Mouse (Mus musculus): Measurements from ENCODE around the gene Serbp1.

Serbp1 gene

DNA sequence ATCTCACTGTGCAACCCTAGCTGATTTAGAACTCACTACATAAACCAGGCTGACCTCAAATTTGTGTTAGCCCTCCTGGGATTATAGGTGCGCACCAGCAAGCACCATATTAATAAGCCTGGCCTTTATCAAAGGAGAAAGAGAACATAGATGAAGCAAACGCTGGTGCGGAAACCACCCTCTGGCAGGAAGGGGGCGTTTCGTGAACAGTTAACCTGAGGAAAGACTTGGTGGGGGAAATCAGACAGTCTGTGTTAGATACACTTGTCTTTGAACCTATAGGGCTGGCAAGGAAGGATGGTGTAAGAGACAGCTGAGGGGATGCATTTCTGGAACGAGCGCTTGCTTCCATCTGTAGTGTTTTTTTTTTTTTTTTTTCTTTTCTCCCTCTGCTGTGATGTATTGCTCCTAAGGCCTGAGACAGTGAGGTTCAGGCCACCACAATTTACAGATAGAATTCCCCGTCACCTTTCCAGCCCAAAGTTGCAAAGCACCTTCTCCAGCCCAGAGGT, 79.9 kb downstream of the Serbp1 start:
- H3K4me3 ChIP-seq (replicated peaks; ENCODE audit: low read length): no peak overlapping the region
- no peaks in the 10 kb centered on the region for H3K27me3 ChIP-seq (ENCODE audit: insufficient read depth, low read length)
- H3K9me3 ChIP-seq (ENCODE audit: low read length): no peaks in the 10 kb centered on the region; the same call in 1 of the 2 replicates
- TF ChIP-seq NANOG (IDR thresholded peaks at IDR 0.05; ENCODE audit: borderline replicate concordance, low read length) (no peak), POU5F1 (IDR thresholded peaks at IDR 0.05; ENCODE audit: borderline replicate concordance, low read length) (no peak), CTCF (conservative IDR thresholded peaks at IDR 0.05; ENCODE audit: low read length) (no peak)
- H3K4me1 ChIP-seq (replicated peaks; ENCODE audit: low read depth, low read length): peaks cover 4% of the 10 kb centered on the region
- H3K36me3 ChIP-seq (ENCODE audit: insufficient read depth, low read length): no peaks in the 10 kb centered on the region

- Histone ChIP-seq H3K27me3 (ENCODE audit: insufficient read depth, low read length) (no peaks in the 10 kb centered on the region), H3K4me1 (replicated peaks; ENCODE audit: low read depth, low read length) (peaks cover 4% of the 10 kb centered on the region), H3K9me3 (ENCODE audit: low read length) (no peaks in the 10 kb centered on the region; the same call in 1 of the 2 replicates), H3K4me3 (replicated peaks; ENCODE audit: low read length) (no peak overlapping the region), H3K36me3 (ENCODE audit: insufficient read depth, low read length) (no peaks in the 10 kb centered on the region)
- TF ChIP-seq CTCF (conservative IDR thresholded peaks at IDR 0.05; ENCODE audit: low read length): peak; percentile 63
- TF ChIP-seq POU5F1 (IDR thresholded peaks at IDR 0.05; ENCODE audit: borderline replicate concordance, low read length): no peak
Measured at GRCm38 (mm10) chr6:67318451-67318850, 80.5 kb downstream of the Serbp1 start.

DNA sequence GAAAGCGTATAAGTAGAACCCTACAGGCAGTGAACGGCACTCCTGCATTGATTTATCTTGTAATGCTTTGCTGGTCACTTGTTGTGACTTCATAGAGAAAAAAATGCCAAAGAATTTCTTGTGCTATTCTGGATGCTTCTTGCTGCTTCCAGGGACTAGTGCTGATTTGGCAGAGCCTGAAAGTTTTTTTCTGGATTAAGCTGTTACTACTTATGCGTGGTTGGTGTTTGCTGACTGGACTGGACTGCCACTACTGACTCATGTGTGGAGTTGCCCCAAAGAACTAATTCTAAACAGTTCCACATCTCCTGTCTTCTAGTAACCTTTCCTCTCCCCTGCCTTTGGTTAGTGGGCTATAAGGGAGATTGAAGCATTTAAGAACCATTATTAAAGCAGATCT, 85.8 kb downstream of the Serbp1 start:
- no peak for TF ChIP-seq NANOG (IDR thresholded peaks at IDR 0.05; ENCODE audit: borderline replicate concordance, low read length)
- no peak for TF ChIP-seq POU5F1 (IDR thresholded peaks at IDR 0.05; ENCODE audit: borderline replicate concordance, low read length)
- TF ChIP-seq CTCF (conservative IDR thresholded peaks at IDR 0.05; ENCODE audit: low read length): no peak
- H3K36me3 ChIP-seq (ENCODE audit: insufficient read depth, low read length): no peaks in the 10 kb centered on the region
- no peaks in the 10 kb centered on the region for H3K4me1 ChIP-seq (replicated peaks; ENCODE audit: low read depth, low read length)
- no peaks in the 10 kb centered on the region for H3K27me3 ChIP-seq (ENCODE audit: insufficient read depth, low read length)
- H3K9me3 ChIP-seq (ENCODE audit: low read length): no peaks in the 10 kb centered on the region; the same call in 1 of the 2 replicates
- no peak overlapping the region for H3K4me3 ChIP-seq (replicated peaks; ENCODE audit: low read length)

DNA sequence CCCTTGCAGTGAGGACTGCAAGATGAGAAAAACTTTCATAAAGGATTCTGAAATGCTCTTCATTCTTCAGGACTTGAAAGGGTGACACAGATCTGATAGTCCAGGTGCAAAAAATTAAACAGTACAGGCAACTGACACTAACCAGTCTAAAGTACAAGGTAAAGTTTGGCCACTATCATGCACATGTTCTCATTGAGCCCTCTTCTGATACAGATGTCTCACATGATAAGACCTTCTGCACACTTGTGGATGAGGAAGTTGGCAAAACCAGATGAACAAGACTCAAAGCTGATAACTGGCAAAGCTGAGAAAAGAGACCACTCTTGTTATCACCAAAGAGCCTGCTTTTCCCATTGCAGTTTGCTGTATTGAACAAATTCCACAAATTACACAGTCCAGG, 100.0 kb downstream of the Serbp1 start:
- H3K9me3 ChIP-seq (ENCODE audit: low read length): no peaks in the 10 kb centered on the region
- H3K36me3 ChIP-seq (ENCODE audit: insufficient read depth, low read length): no peaks in the 10 kb centered on the region
- H3K4me1 ChIP-seq (replicated peaks; ENCODE audit: low read depth, low read length): no peaks in the 10 kb centered on the region
- H3K4me3 ChIP-seq (replicated peaks; ENCODE audit: low read length): no peak overlapping the region
- H3K27me3 ChIP-seq (ENCODE audit: insufficient read depth, low read length): no peaks in the 10 kb centered on the region
- TF ChIP-seq CTCF (conservative IDR thresholded peaks at IDR 0.05; ENCODE audit: low read length) (no peak), POU5F1 (IDR thresholded peaks at IDR 0.05; ENCODE audit: borderline replicate concordance, low read length) (no peak)

- Histone ChIP-seq H3K36me3 (ENCODE audit: insufficient read depth, low read length) (no peaks in the 10 kb centered on the region), H3K4me3 (replicated peaks; ENCODE audit: low read length) (no peak overlapping the region), H3K4me1 (replicated peaks; ENCODE audit: low read depth, low read length) (no peaks in the 10 kb centered on the region), H3K9me3 (ENCODE audit: low read length) (no peaks in the 10 kb centered on the region), H3K27me3 (ENCODE audit: insufficient read depth, low read length) (no peaks in the 10 kb centered on the region)
- TF ChIP-seq POU5F1 (IDR thresholded peaks at IDR 0.05; ENCODE audit: borderline replicate concordance, low read length): no peak
- no peak for TF ChIP-seq NANOG (IDR thresholded peaks at IDR 0.05; ENCODE audit: borderline replicate concordance, low read length)
- TF ChIP-seq CTCF (conservative IDR thresholded peaks at IDR 0.05; ENCODE audit: low read length): no peak
Measured at GRCm38 (mm10) chr6:67339494-67339893, 101.5 kb downstream of the Serbp1 start.
